Mouse (Mus musculus) kidney, adult 2 months (tissue): ENCODE results near the gene Olfr1185-ps1.

Experiments
- CTCF ChIP-seq: fragments of 200-500 bp; conservative IDR thresholded peaks from 2 replicates; pipeline ENCODE4 v1.5.1; 2011; ENCODE audit warnings: low read depth, mild to moderate bottlenecking, control low read depth, low read length, moderate library complexity, mixed read lengths; ENCODE audit not compliant: insufficient read depth, insufficient read length
- POLR2A ChIP-seq: fragments of 200-500 bp; IDR thresholded peaks from one replicate; pipeline ENCODE4 v1.6.1; 2011; ENCODE audit warnings: low read depth, low read length, control low read depth

GRCm38 (mm10) chr2:88518251-88518650, 25.1 kb downstream of the Olfr1185-ps1 start, which contains the start of gene Olfr1186:
- TF ChIP-seq CTCF (no peak), POLR2A (no peak)
